Mouse (Mus musculus): ENCODE results near the gene Ccdc36. TPM values are rescaled to one million over a fixed set of nuclear protein-coding genes. Genes with fewer than 3 reads are reported as not detected.
A peak's percentile ranks its signal among the peaks of the same experiment; 100 is the strongest.

The Ccdc36 gene
- total RNA-seq (2021), result under 1 TPM; 0.11 to 0.21 TPM
- long read RNA-seq, experiment 1, result 0 reads
- long read RNA-seq, experiment 2, result 0 reads

DNA sequence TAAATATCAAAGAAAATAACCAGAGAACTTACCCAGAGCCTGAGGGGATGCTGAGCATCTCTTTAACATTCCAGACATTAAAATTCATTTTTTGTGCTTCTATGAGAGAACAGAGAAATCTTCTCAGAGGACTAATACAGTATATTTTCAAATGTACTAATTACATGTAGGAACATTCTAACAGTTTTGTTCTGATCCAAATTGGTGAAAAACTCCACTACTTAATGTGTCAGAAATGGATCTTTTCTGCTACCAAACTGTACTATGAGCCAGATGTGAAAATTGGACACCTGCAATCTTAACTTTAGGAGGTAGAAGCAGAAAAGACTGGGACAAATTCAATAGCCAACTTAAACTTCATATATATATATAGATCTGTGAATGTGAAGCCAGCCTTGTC, at the start of gene Ccdc36:
Gene Ccdc36 (minus strand): TSS at position 101 of the 400 bp plus-strand sequence.
- intact Hi-C loops (cut with DNase I), result no loop called here
- no peak for DNase-seq (ENCODE audit: low spot score in 2 of 2)

- intact Hi-C loops (cut with DNase I), result no loop called here
- no peak for DNase-seq (ENCODE audit: low spot score in 2 of 2)
These were observed 46.2 kb upstream of the Ccdc36 start for GRCm38 (mm10) chr9:108474528-108474927.

DNA sequence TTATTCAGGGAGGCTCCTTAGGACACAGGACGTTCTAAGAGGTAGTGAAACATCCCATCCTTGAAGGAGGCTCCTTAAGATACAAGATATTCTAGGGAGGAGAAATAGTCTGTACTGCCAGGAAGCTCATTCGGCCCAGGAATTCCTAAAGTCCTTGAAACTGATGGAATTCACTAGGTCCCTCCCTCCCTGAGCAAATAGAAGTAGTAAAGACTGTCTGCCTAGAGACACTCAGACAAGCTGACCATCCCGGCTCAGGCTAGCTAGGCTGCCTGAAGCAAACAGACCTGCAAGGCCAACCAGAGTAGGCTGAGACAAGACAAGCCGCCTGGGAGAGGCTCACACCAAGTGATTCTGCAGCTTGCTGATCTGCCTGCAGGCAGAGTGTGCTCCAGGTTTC, 41.6 kb upstream of the Ccdc36 start:
- intact Hi-C loops (cut with DNase I), result no loop called here
- DNase-seq (ENCODE audit: low spot score in 2 of 2), result no peak

DNA sequence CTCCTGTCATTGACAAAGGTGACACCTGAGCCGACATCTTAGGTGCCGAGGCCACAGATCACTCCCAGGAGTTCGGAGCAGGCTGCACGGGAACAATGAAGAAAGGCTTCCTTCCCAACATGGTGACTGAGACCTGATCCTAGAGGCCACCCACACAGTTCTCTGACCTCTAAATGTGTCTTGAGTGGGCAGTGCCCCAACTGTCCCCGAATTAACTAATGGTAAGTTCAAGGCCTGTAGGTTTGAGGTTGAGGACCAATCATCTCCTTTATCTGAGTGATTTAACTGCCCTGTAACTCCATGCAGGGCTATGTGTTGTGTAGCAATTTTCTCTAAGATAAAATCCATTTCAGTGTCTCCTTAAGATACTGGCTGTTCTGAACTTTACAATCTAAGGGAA, 41.1 kb upstream of the Ccdc36 start:
- DNase-seq (ENCODE audit: low spot score in 2 of 2), result no peak
- intact Hi-C loops (cut with DNase I), result no loop called here

DNA sequence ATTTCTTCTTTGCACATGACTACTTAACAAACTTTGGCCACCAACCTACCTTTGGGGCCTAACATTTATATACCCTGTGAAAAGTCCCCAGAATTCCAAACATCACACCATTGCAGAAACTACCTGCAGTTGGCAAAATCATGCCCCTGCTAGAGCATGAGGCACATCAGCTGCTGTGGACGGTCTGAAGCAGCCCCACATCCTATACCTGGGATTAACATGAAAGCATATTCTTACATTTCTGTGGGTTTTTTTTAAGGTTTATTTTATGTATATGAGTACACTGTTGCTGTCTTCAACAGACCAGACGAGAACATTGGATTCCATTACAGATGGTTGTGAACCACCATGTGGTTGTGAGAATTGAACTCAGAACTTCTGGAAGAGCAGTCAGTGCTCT, 37.9 kb upstream of the Ccdc36 start:
- intact Hi-C loops (cut with DNase I), result no loop called here
- no peak for DNase-seq (ENCODE audit: low spot score in 2 of 2)

DNA sequence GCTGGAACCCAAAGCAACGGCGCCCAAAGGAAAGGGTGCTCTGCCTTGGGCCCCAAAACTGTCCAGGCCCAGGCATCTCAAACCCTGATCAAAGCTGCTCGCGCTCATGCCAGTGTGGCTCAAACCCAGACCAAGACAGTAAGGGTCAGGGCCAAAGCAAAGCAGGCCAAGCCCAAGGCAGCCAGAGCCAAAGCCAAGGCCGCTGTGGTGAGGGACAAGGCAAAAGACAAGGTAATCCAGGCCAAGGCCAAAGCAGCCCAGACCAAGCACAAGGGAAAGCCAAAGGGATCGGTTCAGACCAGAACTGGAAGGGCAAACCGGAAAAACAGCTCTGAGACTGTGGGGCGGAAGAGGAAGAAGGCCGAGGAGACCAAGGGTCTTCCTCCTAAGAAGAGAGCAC, 35.4 kb upstream of the Ccdc36 start:
- intact Hi-C loops (cut with DNase I), result no loop called here
- no peak for DNase-seq (ENCODE audit: low spot score in 2 of 2)

GRCm38 (mm10) chr9:108462192-108462591, 33.9 kb upstream of the Ccdc36 start:
- intact Hi-C loops (cut with DNase I), result no loop called here
- no peak for DNase-seq (ENCODE audit: low spot score in 2 of 2)

DNA sequence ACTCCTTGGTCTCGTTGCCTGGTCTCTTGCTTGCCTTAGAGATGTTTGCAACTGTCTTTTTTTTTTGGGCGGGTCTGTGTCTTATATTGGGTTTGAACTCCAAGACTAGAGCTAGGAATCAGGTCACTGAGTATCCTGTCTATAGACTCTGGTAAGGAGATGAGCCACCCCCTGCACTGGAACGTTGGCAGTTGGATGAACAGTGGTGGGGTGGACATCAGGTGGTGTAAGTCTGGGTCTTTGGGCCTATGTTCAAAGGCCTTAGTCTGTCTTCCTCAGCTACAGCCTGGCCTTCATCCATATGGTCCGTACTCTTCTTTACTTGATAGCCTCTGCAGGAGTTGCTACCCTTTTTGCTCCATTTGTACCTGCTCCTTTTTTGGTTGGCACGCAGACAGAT, 33.4 kb upstream of the Ccdc36 start:
- no peak for DNase-seq (ENCODE audit: low spot score in 2 of 2)
- intact Hi-C loops (cut with DNase I), result no loop called here

DNA sequence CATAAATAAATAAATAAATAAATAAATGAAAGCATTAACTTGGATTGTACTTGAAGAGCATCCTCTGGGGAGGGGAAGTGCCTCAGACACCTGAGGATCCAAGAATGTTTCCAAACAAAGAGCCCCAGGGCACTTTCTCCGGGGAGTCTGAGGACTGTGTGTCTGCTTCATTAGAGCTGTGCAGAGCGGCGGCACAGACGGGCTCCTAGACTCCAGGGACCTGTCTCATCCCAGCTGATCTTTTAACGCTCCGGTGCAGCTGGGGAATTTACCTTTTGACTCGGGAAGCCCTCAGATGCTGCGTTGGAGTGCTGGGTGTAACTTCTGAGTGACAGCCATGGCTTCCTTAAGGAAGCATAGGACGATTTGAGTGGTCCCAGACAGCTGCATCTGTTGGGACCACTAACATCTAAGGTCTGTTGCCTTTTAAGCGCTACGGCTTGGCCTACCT, 32.9 kb upstream of the Ccdc36 start, which contains the start of gene Klhdc8b:
Gene Klhdc8b (minus strand): TSS at position 401 of the 451 bp plus-strand sequence.
- DNase-seq (ENCODE audit: low spot score in 2 of 2), result no peak
- intact Hi-C loops (cut with DNase I), result no loop called here

- peak; percentile 89 to 92 for DNase-seq (ENCODE audit: low spot score in 2 of 2)
- intact Hi-C loops (cut with DNase I), result no loop called here
These were observed 32.3 kb upstream of the Ccdc36 start, which contains the start of gene Ccdc71 for GRCm38 (mm10) chr9:108460319-108461178. TSS of gene Ccdc71 (plus strand) at chr9:108460527.

DNA sequence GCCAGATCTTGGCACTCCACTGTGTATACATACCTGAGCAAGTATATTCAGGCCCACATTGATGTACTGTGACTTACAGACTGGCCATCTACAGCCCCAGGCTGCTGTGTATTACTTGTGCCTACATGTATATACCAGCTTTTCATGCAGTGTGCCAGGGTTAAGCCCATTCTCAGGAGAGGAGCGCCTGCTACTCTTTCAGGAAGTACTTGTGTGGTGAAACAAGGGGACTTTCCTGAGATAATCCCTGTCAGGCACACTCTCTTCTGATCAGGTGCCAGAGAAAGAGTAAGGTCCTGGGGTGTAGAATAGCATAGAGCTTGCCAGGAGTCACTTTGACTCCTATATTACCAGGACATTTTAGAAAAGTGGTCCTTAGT, 31.6 kb upstream of the Ccdc36 start:
- intact Hi-C loops (cut with DNase I), result no loop called here

DNA sequence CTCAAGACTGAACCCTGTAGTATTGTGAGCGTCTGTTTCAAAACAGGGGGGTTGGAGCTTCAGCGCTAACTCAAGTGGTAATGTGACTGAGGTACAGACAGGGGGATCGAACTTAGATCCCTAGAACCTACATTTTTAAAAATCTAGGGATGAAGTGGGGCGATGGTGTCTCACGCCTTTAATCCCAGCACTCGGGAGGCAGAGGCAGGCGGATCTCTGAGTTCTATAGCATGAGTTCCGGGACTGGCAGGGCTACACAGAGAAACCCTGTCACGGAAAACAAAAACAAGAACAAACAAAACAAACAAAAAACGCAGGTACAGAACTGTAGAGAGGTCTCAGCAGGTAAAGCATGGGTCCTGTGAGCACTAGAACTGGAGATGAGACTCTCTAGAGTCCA, 28.7 kb upstream of the Ccdc36 start:
- intact Hi-C loops (cut with DNase I), result no loop called here
- DNase-seq (ENCODE audit: low spot score in 2 of 2), result no peak

More for the DNA sequence above, 31.6 kb upstream of the Ccdc36 start:
- no peak for DNase-seq (ENCODE audit: low spot score in 2 of 2)

GRCm38 (mm10) chr9:108455747-108456571, 27.7 kb upstream of the Ccdc36 start:
- DNase-seq (ENCODE audit: low spot score in 2 of 2), result no peak
- intact Hi-C loops (cut with DNase I), result no loop called here

- no peak for DNase-seq (ENCODE audit: low spot score in 2 of 2)
- intact Hi-C loops (cut with DNase I), result loop anchor here (5.0 kb wide), 1 partner anchor 42 kb away; no protein-coding TSS in a partner anchor
These were observed 26.1 kb upstream of the Ccdc36 start for GRCm38 (mm10) chr9:108454429-108454828.

- no peak for DNase-seq (ENCODE audit: low spot score in 2 of 2)
- intact Hi-C loops (cut with DNase I), result loop anchor here (5.0 kb wide), 1 partner anchor 41 kb away; no protein-coding TSS in a partner anchor
These were observed 25.2 kb upstream of the Ccdc36 start for GRCm38 (mm10) chr9:108453458-108453857.

- intact Hi-C loops (cut with DNase I), result loop anchor here (5.0 kb wide), 1 partner anchor 41 kb away; no protein-coding TSS in a partner anchor
- no peak for DNase-seq (ENCODE audit: low spot score in 2 of 2)
These were observed 24.6 kb upstream of the Ccdc36 start for GRCm38 (mm10) chr9:108452911-108453310.

DNA sequence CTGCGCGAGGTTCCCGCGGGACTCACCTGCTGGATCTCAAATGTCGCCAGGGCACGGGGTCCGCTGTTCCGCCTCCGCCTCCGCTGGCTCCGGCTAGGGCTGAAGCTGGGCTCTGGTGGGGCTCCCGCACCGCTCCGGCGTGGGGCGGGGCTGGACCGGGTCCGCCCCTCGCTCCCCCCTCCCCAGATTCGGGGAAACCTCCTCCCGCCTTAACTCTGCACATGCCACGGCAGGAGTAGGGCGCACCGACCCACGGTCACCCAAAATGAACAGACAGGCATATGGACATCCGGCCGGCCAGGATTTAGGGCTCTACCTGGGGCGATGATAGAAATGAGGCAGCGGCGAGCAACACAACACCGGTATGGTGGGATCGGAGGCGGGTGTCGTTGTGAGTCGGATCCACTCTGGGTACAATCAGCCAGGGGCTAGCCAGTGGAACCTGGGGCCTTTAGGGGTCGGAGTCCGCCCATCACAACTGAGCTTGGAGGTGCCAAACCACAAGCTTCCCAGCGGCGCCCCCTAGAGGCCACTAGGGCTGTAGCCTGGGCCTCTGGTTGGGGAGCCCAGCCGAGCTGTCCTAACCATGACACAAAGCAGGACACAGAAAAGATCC, 24.1 kb upstream of the Ccdc36 start:
- intact Hi-C loops (cut with DNase I), result loop anchor here (5.0 kb wide), 1 partner anchor 40 kb away; no protein-coding TSS in a partner anchor
- DNase-seq (ENCODE audit: low spot score in 2 of 2), result peak; percentile 90 to 91

DNA sequence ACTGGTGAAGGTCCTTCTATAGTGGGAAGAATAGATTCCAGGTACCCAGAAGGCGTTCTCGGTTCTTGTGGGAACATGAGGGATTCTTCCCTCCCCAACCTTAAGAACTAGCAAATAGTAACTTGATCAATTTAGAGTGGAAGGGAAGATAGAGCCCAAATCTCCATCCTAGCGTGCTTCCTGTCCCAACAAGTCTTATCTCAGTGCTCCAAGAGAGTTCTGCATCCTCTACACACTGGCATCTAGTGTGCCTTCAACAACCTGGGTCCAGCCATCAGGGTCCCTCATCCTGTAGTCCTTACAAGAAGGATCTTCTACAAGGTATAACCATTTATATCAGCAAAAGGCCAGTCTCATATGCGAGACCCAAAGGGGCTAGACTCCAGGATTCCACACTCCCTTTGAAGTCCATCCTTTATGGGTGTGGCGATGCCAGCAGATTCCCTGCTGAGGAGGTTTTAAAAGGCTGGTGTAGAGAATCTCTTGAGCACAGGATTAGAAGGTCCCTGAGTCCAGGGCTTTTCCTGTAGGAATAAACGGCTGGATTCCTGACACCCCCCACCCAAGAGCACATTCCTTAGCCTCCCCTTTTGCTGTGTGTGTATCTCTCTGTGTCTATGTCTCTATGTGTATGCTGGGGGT, 23.4 kb upstream of the Ccdc36 start:
- DNase-seq (ENCODE audit: low spot score in 2 of 2), result no peak
- intact Hi-C loops (cut with DNase I), result loop anchor here (5.0 kb wide), 1 partner anchor 39 kb away; no protein-coding TSS in a partner anchor

GRCm38 (mm10) chr9:108451170-108451493, 22.8 kb upstream of the Ccdc36 start:
- no peak for DNase-seq (ENCODE audit: low spot score in 2 of 2)
- intact Hi-C loops (cut with DNase I), result loop anchor here (5.0 kb wide), 1 partner anchor 39 kb away; no protein-coding TSS in a partner anchor
